Mouse (Mus musculus) kidney, embryonic 14.5 days (tissue): ENCODE data around the gene Sh2d7. TPM values are rescaled to one million over a fixed set of nuclear protein-coding genes. Genes with fewer than 3 reads are reported as not detected.
"Not testable (repeated sequence)": the region's sequence is repeated elsewhere in the genome, so short reads cannot be mapped to it uniquely, and the experiment has no call there.

Experiments used
- ATAC-seq: fragments of 200-750 bp; cut with Nextera tagmentation; 2 replicates; pipeline ENCODE4 v1.8.0; 2017; ENCODE audit warnings: moderate number of reproducible peaks, mild to moderate bottlenecking, moderate TSS enrichment, moderate library complexity; ENCODE audit not compliant: low FRiP score, low TSS enrichment
- H3K27ac ChIP-seq: fragments of 300-500 bp; sonication (generic); 2 replicates; pipeline ENCODE4 v1.5.1; 2014; ENCODE audit warnings: low read depth, mild to moderate bottlenecking, low read length, moderate library complexity, mixed read lengths
- H3K27me3 ChIP-seq: fragments of 300-500 bp; sonication (generic); 2 replicates; pipeline ENCODE4 v1.6.1; 2014; ENCODE audit warnings: mild to moderate bottlenecking, low read length; ENCODE audit not compliant: control insufficient read depth, insufficient read depth
- H3K36me3 ChIP-seq: fragments of 300-500 bp; sonication (generic); 2 replicates; pipeline ENCODE4 v1.6.1; 2014; ENCODE audit warnings: low read length, mixed read lengths; ENCODE audit not compliant: control insufficient read depth, insufficient read depth
- H3K4me1 ChIP-seq: fragments of 300-500 bp; sonication (generic); 2 replicates; pipeline ENCODE4 v1.6.1; 2014; ENCODE audit warnings: low read length, mixed read lengths; ENCODE audit not compliant: control insufficient read depth, insufficient read depth
- H3K4me2 ChIP-seq: fragments of 300-500 bp; sonication (generic); replicated peaks from 2 replicates; pipeline ENCODE4 v1.6.1; 2014; ENCODE audit warnings: low read depth, mild to moderate bottlenecking, low read length
- H3K4me3 ChIP-seq: fragments of 300-500 bp; sonication (generic); 2 replicates; pipeline ENCODE4 v1.5.1; 2014; ENCODE audit warnings: mild to moderate bottlenecking, low read length
- H3K9ac ChIP-seq: fragments of 300-500 bp; sonication (generic); 2 replicates; pipeline ENCODE4 v1.6.1; 2014; ENCODE audit warnings: low read depth, mild to moderate bottlenecking, low read length, moderate library complexity
- H3K9me3 ChIP-seq: fragments of 300-500 bp; sonication (generic); 2 replicates; pipeline ENCODE4 v1.6.1; 2016; ENCODE audit warnings: low read length; ENCODE audit not compliant: control insufficient read depth
- WGBS: fragments of 180-500 bp; shearing (Covaris S2); extraction: QIAGEN DNeasy Blood & Tissue Kit; methylation state at CpG from one replicate; pipeline ENCODE4 v1.1.7; 2014; 5-methylcytosine and 5-hydroxymethylcytosine counted together
- polyA plus RNA-seq: library from polyadenylated mRNA; unstranded; fragments of >200 nt; fragmentation: Nextera tagmentation; extraction: Ambion mirVana; gene quantifications from 2 replicates; pipeline ENCODE4 v1.2.1, GENCODE M21; 2014

Gene Sh2d7
- polyA plus RNA-seq, 1 experiment from 2014 or later: not detected

DNA sequence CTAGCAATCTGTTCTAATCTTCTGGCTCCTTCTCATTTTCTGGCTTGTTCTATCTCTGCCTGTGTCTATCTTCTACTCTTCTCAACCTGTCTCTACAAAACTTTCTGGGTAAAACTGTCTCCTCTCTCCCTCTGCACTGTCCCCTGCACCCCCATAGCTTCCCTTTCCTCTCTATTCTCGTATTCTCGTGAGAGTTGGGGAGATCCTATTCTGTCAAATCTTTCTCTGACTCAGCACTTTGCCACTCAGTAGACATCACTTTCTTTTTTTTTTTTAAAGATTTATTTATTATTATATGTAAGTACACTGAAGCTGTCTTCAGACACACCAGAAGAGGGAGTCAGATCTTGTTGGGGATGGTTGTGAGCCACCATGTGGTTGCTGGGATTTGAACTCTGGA lies 45.3 kb downstream of the Sh2d7 start:
- not testable (repeated sequence) for H3K27ac ChIP-seq, H3K4me2 ChIP-seq, ATAC-seq, H3K4me3 ChIP-seq, H3K36me3 ChIP-seq, H3K9me3 ChIP-seq, H3K9ac ChIP-seq, H3K27me3 ChIP-seq, H3K4me1 ChIP-seq
- 85% methylated on average over 2 of the region's 2 CpGs for WGBS

GRCm38 (mm10) chr9:54585839-54586198 lies 47.0 kb downstream of the Sh2d7 start:
- WGBS: 33% methylated on average over 5 of the region's 5 CpGs
- H3K4me3 ChIP-seq: peak overlapping the region; percentile 89
- H3K9me3 ChIP-seq: no peaks in the 10 kb centered on the region
- H3K27ac ChIP-seq: no peak overlapping the region
- peaks cover 10% of the 10 kb centered on the region; the same call in 1 of the 2 replicates for H3K4me1 ChIP-seq
- H3K36me3 ChIP-seq: peaks cover 7% of the 10 kb centered on the region
- H3K27me3 ChIP-seq: no peaks in the 10 kb centered on the region
- ATAC-seq: no peak; the same call in 1 of the 2 replicates
- peak overlapping the region; percentile 59 for H3K4me2 ChIP-seq
- no peak overlapping the region for H3K9ac ChIP-seq

- peak within 1 kb of the TSS; percentile 62 for H3K9ac ChIP-seq
- WGBS: under 1% methylated on average over 68 of the region's 73 CpGs
- H3K27me3 ChIP-seq: no peaks in the 10 kb centered on the region
- peak; percentile 99 for ATAC-seq
- no peak within 1 kb of the TSS for H3K27ac ChIP-seq
- H3K4me3 ChIP-seq: peak within 1 kb of the TSS; percentile 89
- H3K9me3 ChIP-seq: no peaks in the 10 kb centered on the region
- peaks cover 10% of the 10 kb centered on the region for H3K36me3 ChIP-seq
- peak within 1 kb of the TSS; percentile 83 for H3K4me2 ChIP-seq
- H3K4me1 ChIP-seq: peaks cover 10% of the 10 kb centered on the region; the same call in 1 of the 2 replicates
Observed at GRCm38 (mm10) chr9:54586199-54587061, 47.6 kb downstream of the Sh2d7 start, which contains the start of gene Idh3a. Idh3a (plus strand) TSS chr9:54586334.

- Histone ChIP-seq H3K4me3 (no peak overlapping the region), H3K9me3 (no peaks in the 10 kb centered on the region), H3K27ac (no peak overlapping the region), H3K4me2 (0 out of 2 replicates have a peak overlapping the region, but pooled peaks have one; percentile 83), H3K9ac (peak overlapping the region; percentile 0; the same call in 1 of the 2 replicates), H3K27me3 (no peaks in the 10 kb centered on the region), H3K4me1 (peaks cover 10% of the 10 kb centered on the region; the same call in 1 of the 2 replicates), H3K36me3 (peaks cover 16% of the 10 kb centered on the region)
- WGBS: 45% methylated on average over 4 of the region's 4 CpGs
- no peak for ATAC-seq
Observed at GRCm38 (mm10) chr9:54587863-54588262, 49.1 kb downstream of the Sh2d7 start.

GRCm38 (mm10) chr9:54593652-54594051 lies 54.9 kb downstream of the Sh2d7 start:
- 79% methylated on average over 4 of the region's 4 CpGs for WGBS
- not testable (repeated sequence) for ATAC-seq, H3K4me2 ChIP-seq, H3K27ac ChIP-seq, H3K9ac ChIP-seq, H3K4me1 ChIP-seq, H3K27me3 ChIP-seq, H3K9me3 ChIP-seq, H3K4me3 ChIP-seq
- H3K36me3 ChIP-seq: peaks cover 67% of the 10 kb centered on the region

Other genes starting within 250 kb of the Sh2d7 start
- 7.4 and 9.1 TPM in 2 replicates for gene Dmxl2, start 37.4 kb upstream of the Sh2d7 start, polyA plus RNA-seq
- 20.0 and 20.6 TPM in 2 replicates for gene Cib2, start 21.2 kb downstream of the Sh2d7 start, polyA plus RNA-seq
- gene Idh3a, start 47.4 kb downstream of the Sh2d7 start, polyA plus RNA-seq: 132 and 145 TPM in 2 replicates
- gene Acsbg1, start 122.9 kb downstream of the Sh2d7 start, polyA plus RNA-seq: 2.2 and 3.0 TPM in 2 replicates
- 1.9 and 3.0 TPM in 2 replicates for gene Dnaja4, start 159.9 kb downstream of the Sh2d7 start, polyA plus RNA-seq
- gene Wdr61, start 195.5 kb downstream of the Sh2d7 start, polyA plus RNA-seq: 162 and 192 TPM in 2 replicates
- gene Crabp1, start 225.8 kb downstream of the Sh2d7 start, polyA plus RNA-seq: 103 and 140 TPM in 2 replicates